Mouse (Mus musculus) right cerebral cortex, postnatal 4 days (tissue): Measurements from ENCODE around the gene Fyb.

Experiments
- DNase-seq: peaks from one replicate; pipeline ENCODE4 v3.0.0-alpha.2; 2022

The Fyb gene

GRCm38 (mm10) chr15:6601330-6601729 lies 78.7 kb downstream of the Fyb start:
- DNase-seq, result no peak

GRCm38 (mm10) chr15:6602003-6602402 lies 79.3 kb downstream of the Fyb start:
- DNase-seq, result no peak

- DNase-seq, result no peak
Observed at GRCm38 (mm10) chr15:6610703-6611102, 88.0 kb downstream of the Fyb start.

- no peak for DNase-seq
Observed at GRCm38 (mm10) chr15:6612835-6613234, 90.2 kb downstream of the Fyb start.

- DNase-seq, result no peak
Observed at GRCm38 (mm10) chr15:6616382-6617149, 93.9 kb downstream of the Fyb start.

- no peak for DNase-seq
Observed at GRCm38 (mm10) chr15:6619558-6620316, 97.1 kb downstream of the Fyb start.

- peak; percentile 85 for DNase-seq
Observed at GRCm38 (mm10) chr15:6622512-6622911, 99.9 kb downstream of the Fyb start.

GRCm38 (mm10) chr15:6623529-6624228 lies 101.0 kb downstream of the Fyb start:
- DNase-seq, result no peak

GRCm38 (mm10) chr15:6624365-6625182 lies 101.9 kb downstream of the Fyb start:
- peak; percentile 40 for DNase-seq

GRCm38 (mm10) chr15:6625607-6626033 lies 103.0 kb downstream of the Fyb start:
- peak; percentile 42 for DNase-seq

GRCm38 (mm10) chr15:6626123-6626522 lies 103.5 kb downstream of the Fyb start:
- no peak for DNase-seq

GRCm38 (mm10) chr15:6628431-6629077 lies 105.9 kb downstream of the Fyb start:
- DNase-seq, result no peak

- no peak for DNase-seq
Observed at GRCm38 (mm10) chr15:6629174-6629573, 106.5 kb downstream of the Fyb start.

GRCm38 (mm10) chr15:6635405-6635804 lies 112.8 kb downstream of the Fyb start:
- DNase-seq, result no peak

GRCm38 (mm10) chr15:6642223-6642622 lies 119.6 kb downstream of the Fyb start:
- DNase-seq, result no peak

- DNase-seq, result no peak
Observed at GRCm38 (mm10) chr15:6645498-6645897, 122.8 kb downstream of the Fyb start.

- no peak for DNase-seq
Observed at GRCm38 (mm10) chr15:6647066-6647465, 124.4 kb downstream of the Fyb start.

GRCm38 (mm10) chr15:6648757-6649403 lies 126.2 kb downstream of the Fyb start:
- no peak for DNase-seq

- DNase-seq, result no peak
Observed at GRCm38 (mm10) chr15:6653046-6653445, 130.4 kb downstream of the Fyb start.

- DNase-seq, result no peak
Observed at GRCm38 (mm10) chr15:6658081-6658480, 135.4 kb downstream of the Fyb start.

GRCm38 (mm10) chr15:6661951-6662350 lies 139.3 kb downstream of the Fyb start:
- no peak for DNase-seq

- DNase-seq, result no peak
Observed at GRCm38 (mm10) chr15:6663991-6664390, 141.3 kb downstream of the Fyb start.
